Mouse (Mus musculus): ENCODE data around the gene Inpp5a.

Inpp5a gene

GRCm38 (mm10) chr7:139388670-139389212 lies at the start of gene Inpp5a:
Inpp5a (plus strand) TSS chr7:139389109.
- peak; percentile 97 to 99 for DNase-seq

DNA sequence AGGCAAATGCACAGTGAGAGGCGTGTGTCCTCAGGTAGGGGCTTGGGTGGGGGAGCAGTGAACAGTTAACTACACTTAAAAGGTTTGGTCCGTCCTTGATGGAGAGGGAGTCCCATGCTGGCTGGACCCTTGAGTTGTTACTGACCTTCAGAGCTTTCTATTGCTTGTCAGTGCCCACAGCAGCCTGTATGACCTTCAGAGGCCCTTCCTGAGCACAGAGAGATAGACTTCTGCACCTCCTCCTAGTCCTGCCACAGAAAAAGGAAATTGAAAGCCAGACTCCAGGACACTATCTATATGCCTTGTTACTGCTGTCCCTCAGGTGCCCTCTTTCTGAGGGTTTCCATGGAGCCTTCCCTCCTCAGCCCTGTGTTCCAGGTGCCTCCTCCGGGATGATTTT lies 49.7 kb upstream of the Inpp5a start:
- DNase-seq, result no peak

DNA sequence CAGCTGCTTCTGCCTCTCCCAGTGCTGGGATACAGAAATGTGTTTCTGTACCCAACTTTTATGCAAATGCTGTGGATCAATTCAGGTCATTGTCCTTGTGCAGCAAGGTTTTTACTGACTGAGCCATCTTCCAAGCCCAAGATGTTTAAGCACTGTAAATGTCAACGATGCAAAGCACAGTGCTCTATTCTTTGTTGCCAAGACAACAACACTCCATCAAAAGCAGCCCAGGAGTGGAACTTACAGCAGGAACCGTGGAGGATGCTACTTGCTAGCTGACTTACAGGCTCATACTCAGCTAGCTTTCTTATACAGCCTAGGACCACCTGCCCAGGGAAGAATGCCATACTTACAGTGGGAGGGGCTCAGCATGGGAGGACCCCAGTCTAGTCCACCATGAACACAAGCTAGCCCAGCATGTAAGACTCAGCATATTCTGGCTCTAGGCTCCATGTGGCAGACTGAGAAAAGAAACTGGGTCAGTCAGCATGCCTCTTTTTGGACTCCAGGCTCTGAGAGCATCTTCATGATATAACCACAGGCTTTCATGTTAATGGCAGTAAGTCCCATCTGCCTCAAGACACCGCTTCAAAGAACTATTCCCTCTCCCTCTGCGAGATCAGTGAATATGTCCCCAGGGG lies 47.8 kb upstream of the Inpp5a start:
- DNase-seq, result peak; percentile 51 to 52

GRCm38 (mm10) chr7:139342809-139343208 lies 46.1 kb upstream of the Inpp5a start:
- DNase-seq, result no peak

DNA sequence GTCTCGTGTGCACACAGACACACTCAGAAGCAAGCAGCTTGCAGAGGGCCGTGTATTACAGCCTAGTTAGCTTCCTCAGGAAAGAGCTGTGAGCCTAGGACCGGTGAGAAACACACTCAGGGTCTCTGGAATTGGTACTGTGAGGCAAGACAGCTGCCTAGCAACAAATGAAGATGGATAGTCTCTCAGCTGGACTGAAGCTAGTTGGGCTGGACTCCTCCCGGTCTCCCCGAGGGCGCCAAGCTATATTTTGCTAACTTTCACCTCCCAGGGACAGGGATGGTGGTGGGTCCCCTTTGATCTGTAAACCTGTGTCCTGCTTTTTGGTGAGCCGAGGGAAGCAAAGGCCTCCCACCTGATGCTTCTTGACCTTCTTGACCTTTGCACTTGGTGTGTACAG lies 41.9 kb upstream of the Inpp5a start:
- no peak for DNase-seq

GRCm38 (mm10) chr7:139350606-139351005 lies 38.3 kb upstream of the Inpp5a start:
- DNase-seq, result no peak

DNA sequence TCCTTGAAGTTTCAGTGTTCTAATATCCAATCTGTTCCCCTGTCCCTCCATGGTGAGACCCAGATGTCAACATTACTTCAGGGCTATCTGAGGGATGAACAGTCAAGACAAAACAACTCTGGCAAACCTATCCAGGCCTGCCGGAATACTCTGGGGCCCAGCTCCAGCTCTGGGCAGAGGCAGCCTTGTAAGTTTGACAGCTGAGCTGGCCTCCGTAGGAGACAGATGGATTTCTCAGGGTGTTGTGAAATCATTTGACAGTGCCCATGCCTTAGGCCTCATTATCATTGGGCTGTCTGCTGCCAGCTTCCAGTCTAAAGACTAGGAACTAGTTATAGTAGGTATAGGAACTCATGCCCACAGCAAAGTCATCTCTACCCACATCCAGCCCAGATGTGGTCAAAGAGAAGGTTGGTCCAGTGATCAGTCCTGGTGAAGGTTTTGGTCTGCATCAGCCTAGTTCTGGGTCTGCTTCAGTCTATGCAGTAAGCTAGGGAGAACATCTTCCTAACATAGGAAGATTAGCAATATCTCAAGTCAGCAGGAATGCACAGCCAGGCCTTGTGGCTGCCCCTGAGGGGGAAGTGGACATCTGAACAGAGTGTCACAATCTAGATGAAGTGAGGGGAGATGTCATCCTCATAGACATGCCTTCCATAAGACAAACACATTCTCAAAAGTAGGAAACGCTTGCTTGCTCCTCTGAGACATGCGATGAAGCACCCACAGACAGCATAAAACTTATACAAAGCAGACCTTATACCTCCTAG lies 34.4 kb upstream of the Inpp5a start:
- no peak for DNase-seq

- DNase-seq, result no peak
Observed at GRCm38 (mm10) chr7:139357043-139357442, 31.9 kb upstream of the Inpp5a start.

DNA sequence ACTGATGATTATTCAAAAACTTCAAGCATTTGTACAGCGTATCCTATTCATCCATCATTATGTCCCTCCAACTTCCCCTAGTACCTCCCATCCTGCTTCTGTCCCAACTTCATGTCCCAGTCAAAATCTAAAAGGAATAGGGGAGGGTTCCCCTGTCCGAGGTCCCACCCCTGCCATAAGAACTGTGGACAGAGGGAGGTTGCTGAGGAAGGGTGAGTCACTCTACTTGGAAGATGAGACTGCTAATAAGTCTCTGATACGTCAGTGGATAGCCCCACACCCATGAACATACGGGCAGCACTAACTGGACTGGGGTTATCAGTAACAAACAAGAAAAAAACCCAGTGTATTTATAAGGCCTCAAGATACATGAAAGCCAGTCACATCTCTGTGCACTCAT lies 29.0 kb upstream of the Inpp5a start:
- DNase-seq, result no peak

DNA sequence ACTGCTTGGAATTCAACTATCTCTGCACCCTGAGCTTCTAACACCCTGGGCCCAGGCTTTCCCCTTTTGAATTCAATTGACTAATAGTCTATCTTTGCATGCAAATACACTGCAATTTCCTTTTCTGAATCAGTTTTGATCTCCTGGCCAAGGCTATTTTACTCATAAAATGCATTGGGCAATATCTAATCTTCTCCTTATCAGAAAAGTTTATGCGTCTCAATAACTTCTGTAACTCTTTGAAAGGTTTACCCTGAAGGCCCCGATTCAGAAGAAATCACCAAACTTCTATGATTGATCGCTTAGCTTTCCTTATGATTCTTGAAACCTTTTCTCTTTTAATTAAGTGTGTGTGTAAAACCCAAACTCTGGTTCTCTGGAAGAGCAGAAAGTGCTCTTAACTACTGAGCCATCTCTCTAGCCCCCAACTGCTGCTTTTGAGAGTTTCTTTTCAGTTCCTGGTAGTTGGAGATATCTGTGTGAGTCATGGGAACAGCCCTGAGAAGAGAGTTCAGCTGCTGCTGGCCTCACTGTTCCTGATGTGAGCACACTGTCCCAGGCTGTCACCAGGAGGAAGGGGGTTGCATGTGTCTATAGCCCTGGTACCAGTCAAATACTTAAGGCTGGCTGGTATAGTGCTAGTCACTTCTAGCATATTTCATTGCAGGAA lies 27.9 kb upstream of the Inpp5a start:
- DNase-seq, result no peak

GRCm38 (mm10) chr7:139361799-139362198 lies 27.1 kb upstream of the Inpp5a start:
- DNase-seq, result no peak

DNA sequence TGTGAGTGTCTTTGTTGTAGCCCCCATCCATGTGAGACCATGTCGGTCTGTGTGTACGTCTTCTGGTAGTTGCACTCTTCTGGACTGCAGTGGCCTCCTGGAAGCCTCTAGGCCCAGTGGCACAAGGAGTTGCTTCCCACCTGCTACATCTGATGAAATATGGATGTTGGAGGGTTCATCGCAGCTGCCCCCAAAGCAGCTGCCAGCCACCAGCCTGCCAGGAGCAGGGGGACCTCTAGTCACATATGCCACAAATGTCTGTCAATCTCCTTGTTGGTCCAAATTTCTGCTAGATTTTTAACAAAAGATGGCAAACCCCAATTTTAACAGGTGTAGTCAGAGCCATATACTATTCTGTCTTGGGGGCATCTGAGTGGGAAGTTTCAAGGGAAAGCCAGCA lies 26.4 kb upstream of the Inpp5a start:
- DNase-seq, result no peak

- DNase-seq, result peak; percentile 42 to 52
Observed at GRCm38 (mm10) chr7:139363281-139364004, 25.5 kb upstream of the Inpp5a start.

DNA sequence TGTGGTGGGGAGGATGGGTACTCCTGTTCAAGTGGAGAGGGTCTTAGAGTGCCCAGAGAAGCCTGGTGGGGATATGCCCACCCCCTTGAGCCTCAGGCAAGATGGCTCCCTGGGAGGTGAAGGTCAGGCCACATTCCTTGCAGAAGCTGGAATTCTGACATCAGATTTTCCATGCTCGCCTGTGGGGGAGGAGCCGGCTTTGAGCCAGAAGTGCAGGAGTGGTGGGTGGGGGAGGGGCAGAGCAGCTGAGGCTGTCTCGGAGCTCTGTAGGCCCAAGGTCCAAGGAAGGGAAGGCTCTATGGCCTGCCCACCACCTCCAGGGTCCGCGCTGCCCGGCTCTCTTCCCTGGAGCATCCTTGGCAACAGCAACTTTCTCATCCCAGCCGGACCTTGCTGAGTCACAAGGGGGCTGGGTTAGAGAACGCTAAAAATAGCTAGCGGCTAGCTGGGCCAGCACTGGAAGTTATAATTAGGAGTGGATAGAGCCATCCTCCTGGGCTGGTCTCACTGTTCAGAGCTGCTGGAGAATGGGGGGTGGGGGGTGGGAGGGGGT lies 24.8 kb upstream of the Inpp5a start:
- peak; percentile 81 to 83 for DNase-seq

- DNase-seq, result no peak
Observed at GRCm38 (mm10) chr7:139364936-139365830, 23.7 kb upstream of the Inpp5a start.

- no peak for DNase-seq
Observed at GRCm38 (mm10) chr7:139366131-139366530, 22.8 kb upstream of the Inpp5a start.

- DNase-seq, result no peak
Observed at GRCm38 (mm10) chr7:139366549-139366948, 22.4 kb upstream of the Inpp5a start.

GRCm38 (mm10) chr7:139368218-139368617 lies 20.7 kb upstream of the Inpp5a start:
- peak in 1 of 2 experiments; percentile 37 for DNase-seq

- DNase-seq, result peak; percentile 65 to 74
Observed at GRCm38 (mm10) chr7:139368722-139369380, 20.1 kb upstream of the Inpp5a start.

DNA sequence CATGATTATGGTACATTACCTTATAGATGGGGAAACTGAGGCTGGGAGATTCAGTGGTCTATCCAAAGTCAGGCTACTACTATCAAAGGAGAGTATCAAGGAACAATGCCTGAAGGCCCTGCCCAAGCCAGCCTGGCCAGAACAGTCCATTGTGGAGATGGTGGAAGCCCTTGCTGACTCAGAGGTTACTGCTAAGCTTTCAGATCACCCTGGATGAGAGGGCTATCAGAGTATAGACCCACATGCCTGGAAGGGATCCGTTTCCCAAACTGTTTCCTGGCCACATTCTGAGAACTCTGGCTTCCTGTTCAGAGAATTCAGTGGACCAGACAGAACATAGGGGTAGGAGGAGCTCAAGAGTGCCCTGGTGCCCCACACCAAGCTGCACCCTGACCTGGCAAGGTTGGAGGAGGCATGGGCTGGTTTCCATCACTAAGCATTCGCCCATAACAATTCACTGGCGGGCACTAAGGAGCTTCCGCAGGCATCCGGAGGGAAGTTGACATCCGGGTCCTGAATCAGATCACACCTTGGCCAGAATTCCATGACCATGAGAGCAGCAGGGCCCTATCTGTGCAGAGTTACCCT lies 19.3 kb upstream of the Inpp5a start:
- no peak for DNase-seq

GRCm38 (mm10) chr7:139371389-139371788 lies 17.5 kb upstream of the Inpp5a start:
- no peak for DNase-seq
